9 mouse cellular contexts compared by ENCODE assay signal in genomic region chr15:78544561-78545001, GRCm38 (mm10). TPM values are rescaled to one million over a fixed set of nuclear protein-coding genes. Genes with fewer than 3 reads are reported as not detected.
DNase-seq lines count a peak whose midpoint lies in the region; ATAC-seq lines count a peak whose summit lies in the region.
"Had no signal": no experiment of that assay in that cellular context is flagged by ENCODE, and none has a peak within 500 bp of the region (broad histone marks: within the 10 kb centered on the region; RNA-seq: fewer than 3 reads in every experiment).

TSS of gene Sstr3 (minus strand) at chr15:78544685.

- H3K27me3 ChIP-seq in hindbrain, embryonic 12.5 days = peaks cover 31% of the 10 kb centered on the region
- peaks cover 48% of the 10 kb centered on the region for H3K27me3 ChIP-seq in midbrain, embryonic 12.5 days

- no peak within 1 kb of the TSS for H3K4me3 ChIP-seq in hindbrain, embryonic 12.5 days
- no peak within 1 kb of the TSS for H3K4me3 ChIP-seq in midbrain, embryonic 12.5 days
- H3K4me3 ChIP-seq: heart, embryonic 15.5 days had no signal

- peak within 1 kb of the TSS; percentile 43 for H3K9ac ChIP-seq in hindbrain, embryonic 12.5 days
- H3K9ac ChIP-seq in midbrain, embryonic 12.5 days (replicated peaks) = peak within 1 kb of the TSS; percentile 28; the same call in 1 of the 2 replicates
- H3K9ac ChIP-seq: heart, embryonic 15.5 days had no signal

- DNase-seq in adrenal gland, adult 2 months = peak; percentile 79
- peak; percentile 64 for DNase-seq in cerebellum, adult 11 months
- no peak for DNase-seq in heart, postnatal 14 days
- DNase-seq in thymus, postnatal 25 days = no peak
- no peak for DNase-seq in spleen, postnatal 10 days (ENCODE audit: low spot score in 2 of 2)

- peak within 1 kb of the TSS; percentile 44; the same call in 1 of the 2 replicates for H3K27ac ChIP-seq in hindbrain, embryonic 12.5 days
- no peak within 1 kb of the TSS for H3K27ac ChIP-seq in midbrain, embryonic 12.5 days (replicated peaks)
- H3K27ac ChIP-seq: heart, embryonic 15.5 days had no signal

- H3K36me3 ChIP-seq in hindbrain, embryonic 12.5 days = no peaks in the 10 kb centered on the region
- no peaks in the 10 kb centered on the region for H3K36me3 ChIP-seq in midbrain, embryonic 12.5 days
- H3K36me3 ChIP-seq: heart, embryonic 15.5 days had no signal

- no peaks in the 10 kb centered on the region for H3K9me3 ChIP-seq in hindbrain, embryonic 12.5 days (replicated peaks)
- no peaks in the 10 kb centered on the region for H3K9me3 ChIP-seq in midbrain, embryonic 12.5 days
- H3K9me3 ChIP-seq: heart, embryonic 15.5 days had no signal

- H3K4me2 ChIP-seq in hindbrain, embryonic 12.5 days (replicated peaks) = peak within 1 kb of the TSS; percentile 43
- peak within 1 kb of the TSS; percentile 28 for H3K4me2 ChIP-seq in midbrain, embryonic 12.5 days (replicated peaks)
- H3K4me2 ChIP-seq: heart, embryonic 15.5 days had no signal

- 0 out of 2 replicates have a peak, but pooled peaks have one; percentile 24 for ATAC-seq in hindbrain, embryonic 12.5 days (ENCODE audit: low FRiP score)
- ATAC-seq in midbrain, embryonic 12.5 days (ENCODE audit: low FRiP score, low read depth) = no peak
- ATAC-seq in CD4-positive, CD25-positive, alpha-beta regulatory T cell, adult 4 months = no peak

- intact Hi-C loops in heart, postnatal 14 days (cut with DNase I) = no loop called here

- 15% methylated on average over 13 of the region's 14 CpGs for WGBS in hindbrain, embryonic 12.5 days
- 12% methylated on average over 14 of the region's 14 CpGs for WGBS in midbrain, embryonic 12.5 days

- H3K4me1 ChIP-seq in hindbrain, embryonic 12.5 days = peaks cover 31% of the 10 kb centered on the region
- peaks cover 25% of the 10 kb centered on the region for H3K4me1 ChIP-seq in midbrain, embryonic 12.5 days

RNA-seq across cellular contexts. Expression of gene Sstr3, which starts in this region (rescaled TPM):
- total RNA-seq in adrenal gland, adult 2 months (2021) = 1 to 10 TPM in 1 of 2 experiments, under 1 TPM in 1; 0.43 to 1.6 TPM
- polyA plus RNA-seq in adrenal gland, adult 2 months (2012; rRNA removed) = 0.16 and 0.93 TPM in 2 replicates
- polyA plus RNA-seq in hindbrain, embryonic 12.5 days (2016; fragmentation: Nextera tagmentation; extraction: Ambion mirVana) = 0.09 and 0.57 TPM in 2 replicates
- polyA plus RNA-seq in midbrain, embryonic 12.5 days (2016; fragmentation: Nextera tagmentation; extraction: Ambion mirVana) = 0.05 and 0.18 TPM in 2 replicates
- not detected for total RNA-seq in heart, postnatal 14 days (2021)
- polyA plus RNA-seq in CD4-positive, CD25-positive, alpha-beta regulatory T cell, adult 4 months (2017; shearing (Covaris generic)) = not detected

Comparison
In these comparisons a context has a peak if more than half of its experiments do, and no peak if none do; other contexts are left out.
1. Peak in ATAC-seq, H3K27ac ChIP-seq, H3K9ac ChIP-seq and H3K4me2 ChIP-seq in hindbrain, embryonic 12.5 days; RNA of the gene not detected or under 1 TPM.
2. DNase-seq: peak in adrenal gland, adult 2 months (single experiment) and cerebellum, adult 11 months (single experiment); none in heart, postnatal 14 days (0 of 2), thymus, postnatal 25 days (single experiment) and spleen, postnatal 10 days (0 of 2).